Mouse (Mus musculus) lung, embryonic 15.5 days (tissue): ENCODE data around the gene Gkn2. TPM values are rescaled to one million over a fixed set of nuclear protein-coding genes. Genes with fewer than 3 reads are reported as not detected.

Experiments
- ATAC-seq: fragments of 200-750 bp; cut with Nextera tagmentation; 2 replicates; pipeline ENCODE4 v1.8.0; 2017; ENCODE audit warnings: moderate number of reproducible peaks, borderline replicate concordance; ENCODE audit not compliant: low FRiP score, low TSS enrichment; ENCODE audit errors: extremely low read depth
- H3K27ac ChIP-seq: fragments of 300-500 bp; sonication (generic); 2 replicates; pipeline ENCODE4 v1.5.1; 2015; ENCODE audit warnings: moderate library complexity, mild to moderate bottlenecking, inconsistent platforms
- H3K27me3 ChIP-seq: fragments of 300-500 bp; sonication (generic); 2 replicates; pipeline ENCODE4 v1.6.1; 2015; ENCODE audit warnings: inconsistent platforms
- H3K36me3 ChIP-seq: fragments of 300-500 bp; sonication (generic); 2 replicates; pipeline ENCODE4 v1.6.1; 2015; ENCODE audit warnings: inconsistent platforms
- H3K4me1 ChIP-seq: fragments of 300-500 bp; sonication (generic); 2 replicates; pipeline ENCODE4 v1.6.1; 2015; ENCODE audit warnings: inconsistent platforms
- H3K4me2 ChIP-seq: fragments of 300-500 bp; sonication (generic); 2 replicates; pipeline ENCODE4 v1.6.1; 2015; ENCODE audit warnings: inconsistent platforms, mild to moderate bottlenecking, moderate library complexity
- H3K4me3 ChIP-seq: fragments of 300-500 bp; sonication (generic); 2 replicates; pipeline ENCODE4 v1.5.1; 2015; ENCODE audit warnings: mild to moderate bottlenecking, inconsistent platforms
- H3K9ac ChIP-seq: fragments of 300-500 bp; sonication (generic); 2 replicates; pipeline ENCODE4 v1.6.1; 2015; ENCODE audit warnings: inconsistent platforms
- H3K9me3 ChIP-seq: fragments of 300-500 bp; sonication (generic); 2 replicates; pipeline ENCODE4 v1.6.1; 2016; ENCODE audit warnings: inconsistent platforms
- WGBS: fragments of 180-500 bp; shearing (Covaris S2); methylation state at CpG from one replicate; pipeline ENCODE4 v1.1.7; 2015; 5-methylcytosine and 5-hydroxymethylcytosine counted together
- polyA plus RNA-seq: library from polyadenylated mRNA; unstranded; fragments of >200 nt; fragmentation: Nextera tagmentation; extraction: Ambion mirVana; gene quantifications from 2 replicates; pipeline ENCODE4 v1.2.1, GENCODE M21; 2015

Gene Gkn2
- polyA plus RNA-seq, 1 experiment from 2014 or later = 0.26 TPM

DNA sequence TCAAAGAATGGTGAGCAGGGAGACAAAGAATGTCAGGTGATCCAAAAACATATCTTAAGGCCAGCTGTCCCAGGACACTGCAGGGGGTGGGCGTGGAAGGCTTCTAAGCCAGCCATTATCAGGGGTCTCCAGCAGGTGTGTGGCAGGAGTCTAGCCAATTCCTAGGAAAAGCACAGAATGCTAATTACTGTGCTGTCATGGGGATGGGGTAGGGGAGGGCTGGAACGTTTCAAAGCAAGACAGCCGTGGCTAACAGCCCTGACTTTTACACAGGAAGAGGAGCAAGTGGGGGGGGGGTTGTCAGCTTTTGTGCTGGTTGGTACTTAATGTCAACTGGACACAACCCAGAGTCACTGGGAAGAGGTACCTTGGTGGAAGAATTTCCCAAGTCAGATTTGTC lies 38.9 kb downstream of the Gkn2 start:
- Histone ChIP-seq H3K4me2 (no peak overlapping the region), H3K27ac (no peak overlapping the region), H3K4me1 (no peaks in the 10 kb centered on the region), H3K9ac (no peak overlapping the region), H3K9me3 (no peaks in the 10 kb centered on the region), H3K36me3 (no peaks in the 10 kb centered on the region), H3K4me3 (no peak overlapping the region), H3K27me3 (no peaks in the 10 kb centered on the region)
- no peak for ATAC-seq
- WGBS = 40% methylated on average over 3 of the region's 3 CpGs

- H3K9ac ChIP-seq = no peak overlapping the region
- H3K4me2 ChIP-seq = no peak overlapping the region
- no peak overlapping the region for H3K4me3 ChIP-seq
- no peak for ATAC-seq
- H3K4me1 ChIP-seq = 0 out of 2 replicates have a peak, but pooled peaks cover 4% of the 10 kb centered on the region
- no peak overlapping the region for H3K27ac ChIP-seq
- H3K27me3 ChIP-seq = no peaks in the 10 kb centered on the region
- 42% methylated on average over 7 of the region's 7 CpGs for WGBS
- H3K9me3 ChIP-seq = no peaks in the 10 kb centered on the region
- no peaks in the 10 kb centered on the region for H3K36me3 ChIP-seq
Measured at GRCm38 (mm10) chr6:87422304-87422703, 49.1 kb downstream of the Gkn2 start.

- Histone ChIP-seq H3K27ac (no peak overlapping the region), H3K36me3 (no peaks in the 10 kb centered on the region), H3K4me3 (peak overlapping the region; percentile 17), H3K4me2 (peak overlapping the region; percentile 46), H3K9ac (no peak overlapping the region), H3K27me3 (no peaks in the 10 kb centered on the region), H3K9me3 (no peaks in the 10 kb centered on the region), H3K4me1 (0 out of 2 replicates have a peak, but pooled peaks cover 4% of the 10 kb centered on the region)
- ATAC-seq = no peak
- 32% methylated on average over 19 of the region's 19 CpGs for WGBS
Measured at GRCm38 (mm10) chr6:87424037-87424816, 51.1 kb downstream of the Gkn2 start.

GRCm38 (mm10) chr6:87426954-87427353 lies 53.8 kb downstream of the Gkn2 start:
- Histone ChIP-seq H3K9me3 (no peaks in the 10 kb centered on the region), H3K27me3 (no peaks in the 10 kb centered on the region), H3K9ac (no peak overlapping the region), H3K27ac (no peak overlapping the region), H3K4me2 (no peak overlapping the region), H3K4me3 (no peak overlapping the region), H3K36me3 (no peaks in the 10 kb centered on the region), H3K4me1 (0 out of 2 replicates have a peak, but pooled peaks cover 4% of the 10 kb centered on the region)
- no peak for ATAC-seq
- WGBS = 61% methylated on average over 5 of the region's 5 CpGs

DNA sequence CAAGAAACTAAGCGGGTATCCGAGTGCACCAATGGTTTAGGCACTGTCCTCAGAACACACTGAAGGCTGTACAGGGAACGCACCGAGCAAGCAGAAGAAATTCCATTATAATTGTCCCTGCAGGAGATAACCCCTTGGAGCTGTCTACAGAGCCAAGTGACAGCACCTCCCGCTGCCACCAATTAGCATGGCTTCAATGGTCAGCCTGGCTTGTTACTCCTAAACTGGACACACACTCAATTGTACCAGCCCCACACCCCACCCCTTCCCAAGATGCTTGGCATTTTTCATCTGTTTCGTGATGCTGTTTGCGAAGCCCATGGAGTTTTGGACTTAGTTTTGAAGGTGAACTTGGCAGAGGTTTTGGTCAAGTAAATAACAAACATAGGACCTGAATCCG lies 54.5 kb downstream of the Gkn2 start:
- 69% methylated on average over 8 of the region's 8 CpGs for WGBS
- no peak overlapping the region for H3K4me2 ChIP-seq
- H3K9ac ChIP-seq = no peak overlapping the region
- H3K9me3 ChIP-seq = no peaks in the 10 kb centered on the region
- H3K36me3 ChIP-seq = no peaks in the 10 kb centered on the region
- 0 out of 2 replicates have a peak, but pooled peaks cover 4% of the 10 kb centered on the region for H3K4me1 ChIP-seq
- no peak for ATAC-seq
- no peaks in the 10 kb centered on the region for H3K27me3 ChIP-seq
- H3K4me3 ChIP-seq = no peak overlapping the region
- H3K27ac ChIP-seq = no peak overlapping the region

- H3K36me3 ChIP-seq = no peaks in the 10 kb centered on the region
- 41% methylated on average over 6 of the region's 7 CpGs for WGBS
- H3K4me1 ChIP-seq = 0 out of 2 replicates have a peak, but pooled peaks cover 4% of the 10 kb centered on the region
- H3K27me3 ChIP-seq = no peaks in the 10 kb centered on the region
- H3K9me3 ChIP-seq = no peaks in the 10 kb centered on the region
- no peak within 1 kb of the TSS for H3K9ac ChIP-seq
- no peak within 1 kb of the TSS for H3K27ac ChIP-seq
- ATAC-seq = no peak
- H3K4me3 ChIP-seq = no peak within 1 kb of the TSS
- H3K4me2 ChIP-seq = no peak within 1 kb of the TSS
Measured at GRCm38 (mm10) chr6:87428487-87429044, 55.4 kb downstream of the Gkn2 start, which contains the start of gene Bmp10. Bmp10 (plus strand) TSS chr6:87428994.

Other genes with a start within 250 kb of the Gkn2 start
- 12.0 and 13.6 TPM in 2 replicates for gene Antxr1, start 37.5 kb upstream of the Gkn2 start, polyA plus RNA-seq
- gene Gkn1, start 22.4 kb upstream of the Gkn2 start, polyA plus RNA-seq = not detected in 2 replicates
- gene Gkn3, start 15.6 kb downstream of the Gkn2 start, polyA plus RNA-seq = 2.9 and 3.1 TPM in 2 replicates
- 0.05 TPM in 2 replicates for gene Bmp10, start 55.6 kb downstream of the Gkn2 start, polyA plus RNA-seq
- 8.3 and 8.7 TPM in 2 replicates for gene Arhgap25, start 159.9 kb downstream of the Gkn2 start, polyA plus RNA-seq
- gene Prokr1, start 217.4 kb downstream of the Gkn2 start, polyA plus RNA-seq = 2.5 and 2.6 TPM in 2 replicates